ENCODE assay signal across 9 mouse cellular contexts in the genomic region with DNA sequence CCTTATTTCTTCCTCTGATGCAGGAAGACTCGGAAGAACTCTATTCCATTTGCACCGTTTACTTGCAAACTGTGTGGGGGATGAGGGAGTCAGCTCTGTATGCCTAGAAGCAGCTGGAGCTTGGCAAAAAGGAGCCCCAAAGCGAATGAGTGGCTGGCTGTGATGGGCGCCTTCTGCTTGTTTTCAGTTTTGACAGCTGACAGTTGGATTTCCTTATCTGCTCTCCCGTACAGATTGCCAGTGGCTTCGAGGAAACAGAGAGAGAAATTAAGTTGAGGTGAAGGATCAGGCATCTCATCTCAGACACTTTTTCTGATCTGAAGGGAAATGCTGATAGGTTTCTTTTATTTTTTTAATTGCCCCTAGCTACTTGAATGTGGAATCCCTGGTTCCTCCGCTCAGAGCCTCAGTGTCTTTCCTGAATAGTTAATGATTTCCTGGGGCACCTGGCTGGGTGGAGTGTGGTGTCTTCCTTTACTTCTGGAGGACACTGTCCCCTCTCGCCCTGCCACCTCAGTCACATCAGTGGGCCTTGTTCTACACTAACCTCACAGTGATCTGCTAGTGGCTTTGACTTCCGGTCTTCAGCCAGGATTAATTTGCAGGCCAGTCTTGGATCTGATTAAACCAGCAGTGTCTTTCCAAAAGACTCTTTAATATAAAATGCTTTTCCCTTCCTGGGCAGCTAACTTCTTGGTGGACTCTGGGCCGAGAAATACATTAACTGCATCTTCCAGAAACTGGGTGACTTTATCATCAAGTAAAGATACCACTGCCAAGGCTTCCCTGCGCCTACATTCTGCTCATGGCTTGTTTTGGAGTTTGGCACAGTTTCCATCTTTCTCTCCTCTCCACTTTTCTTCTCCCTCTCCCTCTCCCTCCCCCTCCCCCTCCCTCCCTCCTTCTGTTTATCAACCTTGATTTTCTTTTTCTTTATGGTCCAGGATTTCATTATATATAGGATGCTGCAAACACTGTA. TPM values are rescaled to one million over a fixed set of nuclear protein-coding genes. Genes with fewer than 3 reads are reported as not detected.
DNase-seq lines count a peak whose midpoint lies in the region; ATAC-seq lines count a peak whose summit lies in the region.
"Had no signal": no experiment of that assay in that cellular context is flagged by ENCODE, and none has a peak within 500 bp of the region (broad histone marks: within the 10 kb centered on the region; RNA-seq: fewer than 3 reads in every experiment).

No protein-coding gene starts in this region.

- no peaks in the 10 kb centered on the region for H3K36me3 ChIP-seq in midbrain, embryonic 13.5 days
- H3K36me3 ChIP-seq in liver, embryonic 12.5 days = no peaks in the 10 kb centered on the region

- DNase-seq in embryo, embryonic 10.5 days (ENCODE audit: low spot score) = peak; percentile 23
- no peak for DNase-seq in embryo, embryonic 10 days (ENCODE audit: low spot score)
- peak; percentile 17 to 52 for DNase-seq in frontal cortex, adult 2 months (ENCODE audit: extremely low spot score in 1 of 2, low spot score in 1 of 2)
- DNase-seq in layer of hippocampus, adult 8-10 months (ENCODE audit: low spot score in 2 of 2) = peak; percentile 63 to 71
- no peak for DNase-seq in adrenal gland, adult 18-20 months (ENCODE audit: low spot score in 2 of 2)
- DNase-seq in spleen, adult 12 weeks (ENCODE audit: low spot score) = no peak

- peaks cover 14% of the 10 kb centered on the region for H3K4me1 ChIP-seq in midbrain, embryonic 13.5 days (replicated peaks)
- no peaks in the 10 kb centered on the region for H3K4me1 ChIP-seq in liver, embryonic 12.5 days

- 0 out of 2 replicates have a peak overlapping the region, but pooled peaks have one; percentile 25 for H3K27ac ChIP-seq in midbrain, embryonic 13.5 days
- no peak overlapping the region for H3K27ac ChIP-seq in liver, embryonic 12.5 days
- H3K27ac ChIP-seq: macrophage had no signal

- H3K9ac ChIP-seq in midbrain, embryonic 13.5 days (replicated peaks) = no peak overlapping the region
- H3K9ac ChIP-seq in liver, embryonic 12.5 days = no peak overlapping the region

- H3K4me3 ChIP-seq in midbrain, embryonic 13.5 days (replicated peaks) = no peak overlapping the region
- H3K4me3 ChIP-seq in liver, embryonic 12.5 days = no peak overlapping the region

- 43% methylated on average over 11 of the region's 11 CpGs for WGBS in midbrain, embryonic 13.5 days
- 34% methylated on average over 11 of the region's 11 CpGs for WGBS in liver, embryonic 12.5 days (ENCODE audit: insufficient replicate concordance)

- ATAC-seq in midbrain, embryonic 13.5 days = no peak
- no peak for ATAC-seq in liver, embryonic 12.5 days

- no peaks in the 10 kb centered on the region for H3K9me3 ChIP-seq in midbrain, embryonic 13.5 days
- no peaks in the 10 kb centered on the region for H3K9me3 ChIP-seq in liver, embryonic 12.5 days (replicated peaks)

- peak overlapping the region; percentile 22 for H3K4me2 ChIP-seq in midbrain, embryonic 13.5 days (replicated peaks)
- no peak overlapping the region for H3K4me2 ChIP-seq in liver, embryonic 12.5 days

- H3K27me3 ChIP-seq in midbrain, embryonic 13.5 days = no peaks in the 10 kb centered on the region
- H3K27me3 ChIP-seq in liver, embryonic 12.5 days (replicated peaks) = no peaks in the 10 kb centered on the region

RNA-seq across cellular contexts. Expression of a gene that starts 55.4 kb away (rescaled TPM):
- 12.1 and 16.0 TPM in 2 replicates for polyA plus RNA-seq in frontal cortex, adult 2 months (2012; rRNA removed)
- total RNA-seq in layer of hippocampus, adult 8-10 months (2022) = 10 to 100 TPM; 27.5 to 31.6 (median 30.5) TPM
- 6.7 and 7.3 TPM in 2 replicates for polyA plus RNA-seq in midbrain, embryonic 13.5 days (2015; fragmentation: Nextera tagmentation; extraction: Ambion mirVana)
- 6.4 and 8.0 TPM in 2 replicates for polyA plus RNA-seq in liver, embryonic 12.5 days (2016; fragmentation: Nextera tagmentation; extraction: Ambion mirVana)
- total RNA-seq in adrenal gland, adult 18-20 months (2021) = 100 to 1,000 TPM in 1 of 2 experiments, 10 to 100 TPM in 1; 89.9 to 206 TPM

Comparison
In these comparisons a context has a peak if more than half of its experiments do, and no peak if none do; other contexts are left out.
1. DNase-seq: peak in embryo, embryonic 10.5 days (single experiment), frontal cortex, adult 2 months (2 of 2) and layer of hippocampus, adult 8-10 months (2 of 2); none in embryo, embryonic 10 days (single experiment), adrenal gland, adult 18-20 months (0 of 2) and spleen, adult 12 weeks (single experiment).